ENCODE assay signal across 21 mouse cellular contexts in the genomic region with DNA sequence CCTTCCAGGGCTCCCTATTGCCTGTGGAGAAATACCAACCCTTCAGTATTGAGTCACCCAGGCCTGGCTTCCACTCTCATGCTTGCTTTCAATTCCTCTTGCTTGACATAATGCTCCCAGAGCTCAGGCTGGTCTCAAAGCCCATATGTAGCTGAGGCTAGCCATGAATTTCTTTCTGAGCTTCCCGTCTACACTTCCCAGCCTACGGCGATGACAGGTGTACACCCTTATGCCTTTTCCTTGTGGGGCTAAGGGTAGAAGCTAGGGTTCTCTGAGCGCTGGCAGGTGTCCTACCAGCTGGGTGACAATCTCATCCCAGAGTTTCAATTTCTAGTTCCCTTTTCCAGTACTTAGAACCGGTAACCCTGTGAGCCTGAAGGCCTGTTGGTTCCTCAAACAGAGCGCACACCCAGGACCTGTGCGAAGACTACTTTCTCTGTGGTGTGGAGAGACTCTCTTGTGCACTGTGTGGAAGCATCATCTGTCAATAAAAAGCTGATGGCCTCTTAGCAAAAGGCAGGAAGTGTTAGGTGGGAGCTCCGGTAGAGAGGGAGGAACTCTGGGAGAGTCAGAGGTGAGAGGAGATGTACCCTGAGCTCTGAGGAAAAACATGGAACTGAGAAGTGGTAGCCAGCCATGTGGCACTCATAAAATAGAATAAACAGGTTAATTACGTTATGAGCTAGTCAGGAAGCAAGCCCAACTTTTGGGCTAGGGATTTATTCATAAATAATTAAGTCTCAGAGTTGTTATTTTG. TPM values are rescaled to one million over a fixed set of nuclear protein-coding genes. Genes with fewer than 3 reads are reported as not detected.
DNase-seq lines count a peak whose midpoint lies in the region; ATAC-seq and TF ChIP-seq lines count a peak whose summit lies in the region.
"Had no signal": no experiment of that assay in that cellular context is flagged by ENCODE, and none has a peak within 500 bp of the region (broad histone marks: within the 10 kb centered on the region; RNA-seq: fewer than 3 reads in every experiment).

No protein-coding gene starts in this region.

- WGBS in heart, embryonic 10.5 days, result 84% methylated on average over 9 of the region's 9 CpGs
- 68% methylated on average over 9 of the region's 9 CpGs for WGBS in heart, postnatal 0 days
- WGBS in macrophage (ENCODE audit: missing documents), result 25% methylated on average over 9 of the region's 9 CpGs
- 85% methylated on average over 9 of the region's 9 CpGs for WGBS in intestine, embryonic 16.5 days

- no peak overlapping the region; the same call in 1 of the 2 replicates for H3K9ac ChIP-seq in heart, postnatal 0 days (replicated peaks; ENCODE audit: low read depth, low read length)
- no peak overlapping the region for H3K9ac ChIP-seq in intestine, embryonic 16.5 days (ENCODE audit: low read depth, low read length)
- H3K9ac ChIP-seq: embryonic facial prominence, embryonic 12.5 days; forebrain, embryonic 13.5 days; hindbrain, embryonic 13.5 days; liver, embryonic 14.5 days had no signal

- no peak for TF ChIP-seq CTCF in heart, postnatal 0 days (IDR thresholded peaks at IDR 0.05; ENCODE audit: low read depth)

- H3K79me2 ChIP-seq in macrophage (ENCODE audit: inconsistent target), result peaks cover 32% of the 10 kb centered on the region

- H3K9me3 ChIP-seq in heart, embryonic 10.5 days, result no peaks in the 10 kb centered on the region
- no peaks in the 10 kb centered on the region for H3K9me3 ChIP-seq in heart, postnatal 0 days (replicated peaks; ENCODE audit: control insufficient read depth, low read length)
- H3K9me3 ChIP-seq in intestine, embryonic 16.5 days (ENCODE audit: control insufficient read depth, low read length), result no peaks in the 10 kb centered on the region
- H3K9me3 ChIP-seq: embryonic facial prominence, embryonic 12.5 days; forebrain, embryonic 13.5 days; hindbrain, embryonic 13.5 days had no signal

- peaks cover 17% of the 10 kb centered on the region for H3K4me1 ChIP-seq in heart, embryonic 10.5 days
- H3K4me1 ChIP-seq in heart, postnatal 0 days (ENCODE audit: control insufficient read depth, insufficient read depth), result peaks cover 13% of the 10 kb centered on the region; the same call in 1 of the 2 replicates
- peaks cover 5% of the 10 kb centered on the region for H3K4me1 ChIP-seq in intestine, embryonic 16.5 days (ENCODE audit: control insufficient read depth, insufficient read depth, low read length)

- no peak for TF ChIP-seq EP300 in heart, postnatal 0 days (IDR thresholded peaks at IDR 0.05; ENCODE audit: low read depth)

- H3K27ac ChIP-seq in heart, embryonic 10.5 days, result peak overlapping the region; percentile 37; the same call in 1 of the 2 replicates
- peak overlapping the region; percentile 88 for H3K27ac ChIP-seq in heart, postnatal 0 days (ENCODE audit: low read depth)
- H3K27ac ChIP-seq in macrophage, result peak overlapping the region; percentile 68
- no peak overlapping the region for H3K27ac ChIP-seq in intestine, embryonic 16.5 days (ENCODE audit: low read length)
- H3K27ac ChIP-seq: embryonic facial prominence, embryonic 12.5 days; forebrain, embryonic 13.5 days; hindbrain, embryonic 13.5 days; liver, embryonic 14.5 days had no signal

- intact Hi-C loops in heart, postnatal 10 days (cut with DNase I), result no loop called here
- intact Hi-C loops in left cerebral cortex, postnatal 14 days (cut with DNase I), result loop anchor here (5.0 kb wide), 1 partner anchor 33 kb away; the partner anchor contains the start of genes Gm38431 and Raver1

- H3K4me2 ChIP-seq in heart, postnatal 0 days (ENCODE audit: low read depth, low read length), result no peak overlapping the region
- no peak overlapping the region for H3K4me2 ChIP-seq in intestine, embryonic 16.5 days (ENCODE audit: low read depth, low read length)
- H3K4me2 ChIP-seq: embryonic facial prominence, embryonic 12.5 days; forebrain, embryonic 13.5 days; hindbrain, embryonic 13.5 days had no signal

- ATAC-seq in heart, postnatal 0 days (ENCODE audit: insufficient read depth, low read depth), result peak; percentile 13; the same call in 1 of the 2 replicates
- no peak for ATAC-seq in intestine, embryonic 16.5 days
- ATAC-seq: forebrain, embryonic 13.5 days; lung, postnatal 0 days; midbrain, embryonic 16.5 days had no signal

- no peak overlapping the region for H3K4me3 ChIP-seq in heart, embryonic 10.5 days
- H3K4me3 ChIP-seq in heart, postnatal 0 days (ENCODE audit: low read depth, low read length), result no peak overlapping the region
- no peak overlapping the region for H3K4me3 ChIP-seq in macrophage (ENCODE audit: inconsistent target)
- no peak overlapping the region for H3K4me3 ChIP-seq in intestine, embryonic 16.5 days (ENCODE audit: low read length)
- H3K4me3 ChIP-seq: embryonic facial prominence, embryonic 12.5 days; erythroblast, embryonic 14.5 days; forebrain, embryonic 13.5 days; hindbrain, embryonic 13.5 days had no signal

- peaks cover 47% of the 10 kb centered on the region for H3K36me3 ChIP-seq in heart, embryonic 10.5 days
- H3K36me3 ChIP-seq in heart, postnatal 0 days (replicated peaks; ENCODE audit: control insufficient read depth, insufficient read depth, low read length), result peaks cover 51% of the 10 kb centered on the region
- peaks cover 58% of the 10 kb centered on the region for H3K36me3 ChIP-seq in macrophage (ENCODE audit: inconsistent target)
- H3K36me3 ChIP-seq in intestine, embryonic 16.5 days (ENCODE audit: control insufficient read depth, insufficient read depth, low read length), result peaks cover 7% of the 10 kb centered on the region; the same call in 1 of the 2 replicates

- no peak for DNase-seq in heart, embryonic 10.5 days (ENCODE audit: low spot score)
- no peak for DNase-seq in heart, adult 8-10 months (ENCODE audit: low spot score)
- DNase-seq in heart, postnatal 0 days (ENCODE audit: low spot score), result no peak
- DNase-seq in heart, postnatal 10 days, result no peak
- DNase-seq in MEL-GATA-1-ER (ENCODE audit: extremely low read depth, low read depth), result peak; percentile 80
- DNase-seq in left cerebral cortex, postnatal 14 days (ENCODE audit: low spot score in 2 of 2), result no peak
- DNase-seq: cerebellum, adult 9-10 months; gastrocnemius, postnatal 25 days; kidney, adult 9 months; kidney, postnatal 25 days; retina, postnatal 1 day; right cerebral cortex, postnatal 4 days had no signal

- H3K27me3 ChIP-seq in heart, embryonic 10.5 days (ENCODE audit: insufficient read depth, poor library complexity, severe bottlenecking), result no peaks in the 10 kb centered on the region
- H3K27me3 ChIP-seq in heart, postnatal 0 days (ENCODE audit: control insufficient read depth, insufficient read depth, low read length), result no peaks in the 10 kb centered on the region
- H3K27me3 ChIP-seq in intestine, embryonic 16.5 days (replicated peaks; ENCODE audit: control insufficient read depth, insufficient read depth, low read length), result no peaks in the 10 kb centered on the region
- H3K27me3 ChIP-seq: embryonic facial prominence, embryonic 12.5 days; forebrain, embryonic 13.5 days; hindbrain, embryonic 13.5 days had no signal

RNA-seq across cellular contexts. Expression of gene Tyk2, which starts 5.4 kb away (rescaled TPM):
- 12.6 and 16.5 TPM in 2 replicates for polyA plus RNA-seq in heart, embryonic 10.5 days (2016; fragmentation: Nextera tagmentation; extraction: Ambion mirVana)
- total RNA-seq in heart, adult 8-10 months (2022), result 1 to 10 TPM; 8.6 to 9.1 (median 8.7) TPM
- 16.7 and 17.9 TPM in 2 replicates for total RNA-seq in heart, postnatal 0 days (2014; rRNA removed; ENCODE audit: low replicate concordance)
- polyA plus RNA-seq in heart, postnatal 0 days (2015; fragmentation: Nextera tagmentation; extraction: Ambion mirVana), result 7.7 and 8.3 TPM in 2 replicates
- 1 to 10 TPM; 8.9 to 9.5 TPM for total RNA-seq in heart, postnatal 10 days (2021)
- 100 to 1,000 TPM; 145 to 475 (median 281) TPM for total RNA-seq in macrophage (2018; cell fraction: chromatin; rRNA removed)
- 100 to 1,000 TPM in 1 of 26 experiments, 10 to 100 TPM in 25; 31.2 to 105 (median 49.4) TPM for total RNA-seq in macrophage (2018; cell fraction: cytosol; rRNA removed)
- 100 to 1,000 TPM; 118 to 306 (median 168) TPM for total RNA-seq in macrophage (2018; cell fraction: nucleus; rRNA removed)
- polyA plus RNA-seq in macrophage (2018), result 22.8 to 47.7 TPM (median 23.6 TPM) in 3 replicates
- 17.0 and 18.1 TPM in 2 replicates for polyA plus RNA-seq in intestine, embryonic 16.5 days (2015; fragmentation: Nextera tagmentation; extraction: Ambion mirVana)
- total RNA-seq in left cerebral cortex, postnatal 14 days (2021), result 10 to 100 TPM; 11.7 to 12.0 TPM

RNA-seq across cellular contexts. Expression of gene Cdc37, which starts 24.1 kb away (rescaled TPM):
- 286 and 333 TPM in 2 replicates for polyA plus RNA-seq in heart, embryonic 10.5 days (2016; fragmentation: Nextera tagmentation; extraction: Ambion mirVana)
- 100 to 1,000 TPM; 138 to 170 (median 157) TPM for total RNA-seq in heart, adult 8-10 months (2022)
- 32.9 and 50.1 TPM in 2 replicates for total RNA-seq in heart, postnatal 0 days (2014; rRNA removed; ENCODE audit: low replicate concordance)
- 176 and 183 TPM in 2 replicates for polyA plus RNA-seq in heart, postnatal 0 days (2015; fragmentation: Nextera tagmentation; extraction: Ambion mirVana)
- total RNA-seq in heart, postnatal 10 days (2021), result 100 to 1,000 TPM; 167 to 169 TPM
- total RNA-seq in macrophage (2018; cell fraction: chromatin; rRNA removed), result 10 to 100 TPM; 40.1 to 93.8 (median 70.7) TPM
- total RNA-seq in macrophage (2018; cell fraction: cytosol; rRNA removed), result 100 to 1,000 TPM; 123 to 178 (median 150) TPM
- total RNA-seq in macrophage (2018; cell fraction: nucleus; rRNA removed), result 10 to 100 TPM; 45.9 to 97.7 (median 66.8) TPM
- polyA plus RNA-seq in macrophage (2018), result 166 to 206 TPM (median 199 TPM) in 3 replicates
- polyA plus RNA-seq in intestine, embryonic 16.5 days (2015; fragmentation: Nextera tagmentation; extraction: Ambion mirVana), result 247 and 261 TPM in 2 replicates
- total RNA-seq in left cerebral cortex, postnatal 14 days (2021), result 100 to 1,000 TPM; 128 to 131 TPM

RNA-seq across cellular contexts. Expression of gene Raver1, which starts 33.9 kb away (rescaled TPM):
- 76.7 and 83.9 TPM in 2 replicates for polyA plus RNA-seq in heart, embryonic 10.5 days (2016; fragmentation: Nextera tagmentation; extraction: Ambion mirVana)
- 10 to 100 TPM; 25.7 to 26.2 (median 26.0) TPM for total RNA-seq in heart, adult 8-10 months (2022)
- 40.8 and 48.3 TPM in 2 replicates for total RNA-seq in heart, postnatal 0 days (2014; rRNA removed; ENCODE audit: low replicate concordance)
- polyA plus RNA-seq in heart, postnatal 0 days (2015; fragmentation: Nextera tagmentation; extraction: Ambion mirVana), result 15.5 and 15.9 TPM in 2 replicates
- 10 to 100 TPM; 38.6 to 39.4 TPM for total RNA-seq in heart, postnatal 10 days (2021)
- total RNA-seq in macrophage (2018; cell fraction: chromatin; rRNA removed), result 10 to 100 TPM; 23.7 to 63.5 (median 47.2) TPM
- 10 to 100 TPM; 31.9 to 51.1 (median 39.1) TPM for total RNA-seq in macrophage (2018; cell fraction: cytosol; rRNA removed)
- total RNA-seq in macrophage (2018; cell fraction: nucleus; rRNA removed), result 10 to 100 TPM; 37.6 to 65.2 (median 48.8) TPM
- polyA plus RNA-seq in macrophage (2018), result 24.3 to 37.8 TPM (median 28.2 TPM) in 3 replicates
- 57.7 and 64.7 TPM in 2 replicates for polyA plus RNA-seq in intestine, embryonic 16.5 days (2015; fragmentation: Nextera tagmentation; extraction: Ambion mirVana)
- 10 to 100 TPM; 30.0 to 30.9 TPM for total RNA-seq in left cerebral cortex, postnatal 14 days (2021)

RNA-seq across cellular contexts. Expression of gene Gm38431, which starts 33.9 kb away (rescaled TPM):
- 3.2 and 3.4 TPM in 2 replicates for polyA plus RNA-seq in heart, embryonic 10.5 days (2016; fragmentation: Nextera tagmentation; extraction: Ambion mirVana)
- 1 to 10 TPM in 1 of 4 experiments, under 1 TPM in 3; 0.26 to 1.6 (median 0.36) TPM for total RNA-seq in heart, adult 8-10 months (2022)
- 0.66 and 1.6 TPM in 2 replicates for total RNA-seq in heart, postnatal 0 days (2014; rRNA removed; ENCODE audit: low replicate concordance)
- 0.34 TPM in 2 replicates for polyA plus RNA-seq in heart, postnatal 0 days (2015; fragmentation: Nextera tagmentation; extraction: Ambion mirVana)
- total RNA-seq in heart, postnatal 10 days (2021), result under 1 TPM; 0.64 to 0.77 TPM
- total RNA-seq in macrophage (2018; cell fraction: chromatin; rRNA removed), result 10 to 100 TPM in 9 of 26 experiments, 1 to 10 TPM in 17; 3.6 to 34.0 (median 7.0) TPM
- total RNA-seq in macrophage (2018; cell fraction: cytosol; rRNA removed), result 1 to 10 TPM in 18 of 26 experiments, under 1 TPM in 8; 0.53 to 2.4 (median 1.2) TPM
- 1 to 10 TPM in 25 of 26 experiments, under 1 TPM in 1; 0.96 to 5.7 (median 2.7) TPM for total RNA-seq in macrophage (2018; cell fraction: nucleus; rRNA removed)
- polyA plus RNA-seq in macrophage (2018), result 0.88 to 8.1 TPM (median 2.0 TPM) in 3 replicates
- 2.5 and 2.9 TPM in 2 replicates for polyA plus RNA-seq in intestine, embryonic 16.5 days (2015; fragmentation: Nextera tagmentation; extraction: Ambion mirVana)
- 1 to 10 TPM; 1.8 to 2.6 TPM for total RNA-seq in left cerebral cortex, postnatal 14 days (2021)

RNA-seq across cellular contexts. Expression of gene Pde4a, which starts 39.8 kb away (rescaled TPM):
- 7.5 and 9.0 TPM in 2 replicates for polyA plus RNA-seq in heart, embryonic 10.5 days (2016; fragmentation: Nextera tagmentation; extraction: Ambion mirVana)
- total RNA-seq in heart, adult 8-10 months (2022), result 10 to 100 TPM; 48.5 to 75.4 (median 62.1) TPM
- 10.2 and 14.6 TPM in 2 replicates for total RNA-seq in heart, postnatal 0 days (2014; rRNA removed; ENCODE audit: low replicate concordance)
- polyA plus RNA-seq in heart, postnatal 0 days (2015; fragmentation: Nextera tagmentation; extraction: Ambion mirVana), result 16.6 and 17.5 TPM in 2 replicates
- total RNA-seq in heart, postnatal 10 days (2021), result 10 to 100 TPM; 21.3 to 28.2 TPM
- 10 to 100 TPM in 21 of 26 experiments, 1 to 10 TPM in 5; 5.5 to 39.0 (median 18.5) TPM for total RNA-seq in macrophage (2018; cell fraction: chromatin; rRNA removed)
- total RNA-seq in macrophage (2018; cell fraction: cytosol; rRNA removed), result 1 to 10 TPM; 2.4 to 9.2 (median 7.3) TPM
- 10 to 100 TPM in 19 of 26 experiments, 1 to 10 TPM in 7; 4.9 to 34.1 (median 16.7) TPM for total RNA-seq in macrophage (2018; cell fraction: nucleus; rRNA removed)
- polyA plus RNA-seq in macrophage (2018), result 6.5 to 7.1 TPM (median 6.8 TPM) in 3 replicates
- 6.2 and 7.8 TPM in 2 replicates for polyA plus RNA-seq in intestine, embryonic 16.5 days (2015; fragmentation: Nextera tagmentation; extraction: Ambion mirVana)
- total RNA-seq in left cerebral cortex, postnatal 14 days (2021), result 10 to 100 TPM; 76.2 to 79.6 TPM
